Mouse (Mus musculus): Measurements from ENCODE around the gene St8sia4. TPM values are rescaled to one million over a fixed set of nuclear protein-coding genes. Genes with fewer than 3 reads are reported as not detected.

The St8sia4 gene
- polyA plus RNA-seq, 1 experiment: not detected

DNA sequence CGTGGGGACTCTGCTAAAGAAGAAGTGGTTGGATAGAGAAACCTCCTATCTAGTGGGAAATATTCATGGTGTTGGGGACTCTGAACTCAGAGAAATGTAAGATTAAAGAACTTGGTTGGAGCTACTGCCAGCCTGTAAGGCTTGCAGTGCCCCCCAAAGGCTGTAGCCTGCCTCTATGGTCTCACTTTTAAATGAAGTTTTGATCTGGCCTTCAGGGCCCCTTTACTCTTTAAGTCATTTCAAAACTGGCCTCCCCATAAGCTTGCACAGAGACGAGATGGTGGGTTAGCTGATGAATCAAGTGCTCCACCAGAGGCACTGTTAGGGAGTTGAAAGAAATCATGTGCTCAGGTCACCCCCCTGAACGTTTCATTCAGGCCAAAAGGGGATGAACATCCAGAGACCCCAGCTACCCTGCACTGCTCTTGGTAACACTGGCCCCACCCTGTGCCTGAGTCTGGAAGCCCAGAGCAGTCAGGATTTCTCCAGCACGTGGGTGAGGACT, 3.0 kb downstream of the St8sia4 start:
- Histone ChIP-seq H3K4me3 (ENCODE audit: insufficient read depth, low read depth, low read length) (peak overlapping the region; percentile 55), H3K4me1 (ENCODE audit: control insufficient read depth, insufficient read depth, low read length) (peaks cover 5% of the 10 kb centered on the region), H3K27ac (ENCODE audit: insufficient read depth, low read depth, low read length) (no peak overlapping the region)
- TF ChIP-seq CTCF (IDR thresholded peaks at IDR 0.05; ENCODE audit: insufficient read depth, low read depth, low read length) (no peak), POLR2A (IDR thresholded peaks at IDR 0.05; ENCODE audit: insufficient read depth, low read depth, low read length) (no peak)
- WGBS: 25% methylated on average over 4 of the region's 4 CpGs

DNA sequence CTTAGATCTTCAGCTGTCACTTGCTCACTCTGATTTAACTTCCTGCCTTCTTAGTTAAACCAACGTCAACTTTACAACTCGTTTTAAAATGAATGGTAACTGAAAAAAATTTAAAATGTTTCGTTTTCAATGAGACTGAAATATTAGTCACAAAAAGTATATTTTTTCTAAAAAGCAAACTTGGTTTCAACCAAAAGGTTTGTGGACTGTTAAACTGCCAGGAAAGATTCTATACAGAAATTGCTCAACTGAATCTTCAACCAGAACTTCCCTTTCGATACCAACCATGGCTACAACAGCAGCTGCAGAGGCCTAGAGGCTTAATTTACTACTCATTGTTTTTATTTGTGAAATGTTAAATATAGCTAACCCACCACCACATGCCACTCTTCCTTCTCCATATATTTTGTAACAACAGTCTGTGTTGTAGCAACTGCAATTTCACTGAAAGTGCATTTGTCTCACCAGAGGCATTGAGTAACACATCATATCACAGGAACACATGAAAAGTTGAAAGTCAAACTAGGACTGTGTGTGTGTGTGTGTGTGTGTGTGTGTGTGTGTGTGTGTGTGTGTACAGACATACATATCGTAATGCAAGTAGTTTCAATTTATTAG, 10.2 kb downstream of the St8sia4 start:
- Histone ChIP-seq H3K4me3 (ENCODE audit: insufficient read depth, low read depth, low read length) (no peak overlapping the region), H3K27ac (ENCODE audit: insufficient read depth, low read depth, low read length) (no peak overlapping the region), H3K4me1 (ENCODE audit: control insufficient read depth, insufficient read depth, low read length) (no peaks in the 10 kb centered on the region)
- TF ChIP-seq CTCF (IDR thresholded peaks at IDR 0.05; ENCODE audit: insufficient read depth, low read depth, low read length) (no peak), POLR2A (IDR thresholded peaks at IDR 0.05; ENCODE audit: insufficient read depth, low read depth, low read length) (no peak)
- 75% methylated on average over 5 of the region's 5 CpGs for WGBS

DNA sequence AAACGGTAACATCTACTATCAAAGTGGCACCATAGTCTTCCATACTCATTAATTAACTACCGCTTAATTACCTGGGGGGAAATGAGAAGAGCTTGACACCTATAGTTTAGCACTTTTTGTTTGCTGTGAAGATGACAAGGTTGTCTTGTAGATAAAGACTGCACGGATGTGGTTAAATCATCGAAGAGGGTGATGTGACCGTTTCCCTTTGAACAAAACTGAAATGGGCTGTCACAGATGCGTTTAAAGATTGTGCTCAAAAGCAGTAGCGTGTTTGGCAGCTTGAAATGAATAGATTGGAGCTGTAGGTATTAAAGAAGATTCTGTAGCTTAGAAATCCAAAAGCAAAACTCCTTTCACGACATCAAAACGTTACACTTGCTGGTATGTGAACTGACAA, 11.8 kb downstream of the St8sia4 start:
- TF ChIP-seq CTCF (IDR thresholded peaks at IDR 0.05; ENCODE audit: insufficient read depth, low read depth, low read length): no peak
- TF ChIP-seq POLR2A (IDR thresholded peaks at IDR 0.05; ENCODE audit: insufficient read depth, low read depth, low read length): no peak
- Histone ChIP-seq H3K4me1 (ENCODE audit: control insufficient read depth, insufficient read depth, low read length) (no peaks in the 10 kb centered on the region), H3K27ac (ENCODE audit: insufficient read depth, low read depth, low read length) (no peak overlapping the region), H3K4me3 (ENCODE audit: insufficient read depth, low read depth, low read length) (no peak overlapping the region)
- WGBS: 79% methylated on average over 9 of the region's 9 CpGs

DNA sequence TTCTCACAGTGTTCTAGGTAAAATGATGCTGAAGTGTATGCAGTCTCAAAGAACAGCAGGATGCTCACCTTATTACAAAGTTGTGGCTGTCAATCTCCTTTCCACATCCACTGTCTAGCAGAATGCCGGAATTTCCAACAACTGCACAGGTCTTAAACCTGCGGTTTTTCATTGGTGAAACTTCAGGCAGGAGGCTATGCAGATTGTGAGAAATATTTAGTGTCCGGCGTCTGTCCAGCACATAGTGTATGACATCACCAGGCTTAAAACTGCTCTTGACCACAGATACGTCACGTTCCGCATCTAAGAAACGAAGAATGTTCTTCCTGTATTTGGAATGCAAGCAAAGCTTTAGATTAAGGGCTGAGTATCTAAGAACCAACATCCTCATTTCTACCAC, 13.9 kb downstream of the St8sia4 start:
- Histone ChIP-seq H3K4me3 (ENCODE audit: insufficient read depth, low read depth, low read length) (no peak overlapping the region), H3K27ac (ENCODE audit: insufficient read depth, low read depth, low read length) (no peak overlapping the region), H3K4me1 (ENCODE audit: control insufficient read depth, insufficient read depth, low read length) (no peaks in the 10 kb centered on the region)
- WGBS: 94% methylated on average over 8 of the region's 8 CpGs
- TF ChIP-seq POLR2A (IDR thresholded peaks at IDR 0.05; ENCODE audit: insufficient read depth, low read depth, low read length) (no peak), CTCF (IDR thresholded peaks at IDR 0.05; ENCODE audit: insufficient read depth, low read depth, low read length) (no peak)

DNA sequence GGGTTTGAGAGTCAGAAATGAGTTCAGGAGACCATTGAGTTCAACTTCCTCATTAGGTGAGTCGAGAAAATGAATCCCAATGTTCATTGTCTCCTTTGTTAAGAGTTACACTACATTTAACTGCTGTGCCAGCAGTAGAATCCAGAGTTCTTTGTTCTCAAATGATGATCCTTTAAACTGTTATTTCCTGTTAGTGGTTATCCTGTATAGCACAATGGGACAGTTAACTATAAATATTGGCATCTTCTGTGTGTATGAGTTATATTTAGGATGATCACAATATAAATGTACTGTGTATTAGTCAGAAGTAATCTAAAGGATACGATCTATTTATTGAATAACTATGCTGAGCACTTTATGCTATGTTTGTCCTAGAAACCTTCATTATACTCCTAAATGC, 23.1 kb downstream of the St8sia4 start:
- TF ChIP-seq POLR2A (IDR thresholded peaks at IDR 0.05; ENCODE audit: insufficient read depth, low read depth, low read length) (no peak), CTCF (IDR thresholded peaks at IDR 0.05; ENCODE audit: insufficient read depth, low read depth, low read length) (no peak)
- Histone ChIP-seq H3K4me3 (ENCODE audit: insufficient read depth, low read depth, low read length) (no peak overlapping the region), H3K27ac (ENCODE audit: insufficient read depth, low read depth, low read length) (no peak overlapping the region), H3K4me1 (ENCODE audit: control insufficient read depth, insufficient read depth, low read length) (no peaks in the 10 kb centered on the region)
- 51% methylated on average over 2 of the region's 2 CpGs for WGBS

DNA sequence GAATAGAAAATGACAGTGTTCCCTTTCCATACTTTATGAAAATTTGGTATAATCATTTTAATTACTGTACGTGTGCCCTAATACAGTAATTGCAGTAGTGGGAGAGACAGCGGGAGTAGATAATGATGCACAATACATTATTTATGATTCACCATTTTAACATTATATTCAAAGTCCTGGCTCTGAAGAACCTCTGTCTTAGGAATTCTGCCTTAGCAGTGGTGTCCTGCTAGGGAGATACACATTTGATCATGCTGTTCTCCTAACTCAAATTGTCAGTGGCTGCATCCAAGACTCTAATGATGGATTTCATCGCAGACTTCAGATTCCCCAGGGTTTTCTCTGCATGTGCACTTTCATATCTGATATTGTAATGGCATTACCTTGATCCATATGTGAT, 28.4 kb downstream of the St8sia4 start:
- 71% methylated on average over 3 of the region's 3 CpGs for WGBS
- Histone ChIP-seq H3K4me1 (ENCODE audit: control insufficient read depth, insufficient read depth, low read length) (no peaks in the 10 kb centered on the region), H3K4me3 (ENCODE audit: insufficient read depth, low read depth, low read length) (no peak overlapping the region), H3K27ac (ENCODE audit: insufficient read depth, low read depth, low read length) (no peak overlapping the region)
- TF ChIP-seq CTCF (IDR thresholded peaks at IDR 0.05; ENCODE audit: insufficient read depth, low read depth, low read length) (no peak), POLR2A (IDR thresholded peaks at IDR 0.05; ENCODE audit: insufficient read depth, low read depth, low read length) (no peak)

DNA sequence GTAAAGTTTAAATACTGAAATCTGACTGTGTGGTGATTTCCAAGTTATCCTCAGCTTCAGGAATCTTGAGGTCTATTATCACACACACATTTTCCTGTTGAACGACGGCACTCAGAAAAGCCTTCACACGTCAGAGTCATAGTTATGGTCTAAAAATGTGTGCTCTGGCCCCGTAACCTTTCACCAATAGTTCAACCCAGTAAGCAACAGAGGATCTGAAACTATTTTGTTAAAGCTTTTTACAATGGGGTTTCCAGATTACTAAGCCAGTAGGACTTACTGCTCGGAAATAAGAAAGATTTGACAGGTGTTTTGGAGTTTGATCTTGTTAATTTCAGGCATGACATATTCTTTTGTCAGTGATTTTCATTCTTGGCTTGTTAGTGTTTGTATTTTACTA, 43.0 kb downstream of the St8sia4 start:
- Histone ChIP-seq H3K4me3 (ENCODE audit: insufficient read depth, low read depth, low read length) (no peak overlapping the region), H3K27ac (ENCODE audit: insufficient read depth, low read depth, low read length) (no peak overlapping the region), H3K4me1 (ENCODE audit: control insufficient read depth, insufficient read depth, low read length) (no peaks in the 10 kb centered on the region)
- WGBS: 75% methylated on average over 5 of the region's 5 CpGs
- TF ChIP-seq CTCF (IDR thresholded peaks at IDR 0.05; ENCODE audit: insufficient read depth, low read depth, low read length): no peak
- no peak for TF ChIP-seq POLR2A (IDR thresholded peaks at IDR 0.05; ENCODE audit: insufficient read depth, low read depth, low read length)

DNA sequence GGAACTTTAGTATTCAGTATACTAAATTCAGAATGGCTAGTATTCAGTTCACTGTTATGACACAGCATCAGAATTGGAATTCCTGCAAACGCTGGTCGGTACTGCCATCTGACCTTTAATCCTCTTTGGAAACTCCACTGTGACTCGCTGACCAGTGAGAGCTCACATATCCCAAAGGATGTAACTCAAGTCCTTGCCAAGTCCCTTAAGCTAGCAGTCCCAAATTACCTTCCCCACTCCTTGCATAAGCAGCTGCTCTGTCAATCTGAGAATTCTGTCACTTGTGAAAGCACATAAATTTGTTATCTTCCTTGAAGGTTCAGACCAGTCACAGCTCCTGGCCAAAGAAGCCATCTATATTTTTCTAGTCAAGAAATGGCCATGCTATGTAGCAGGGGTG, 48.7 kb downstream of the St8sia4 start:
- Histone ChIP-seq H3K27ac (ENCODE audit: insufficient read depth, low read depth, low read length) (no peak overlapping the region), H3K4me1 (ENCODE audit: control insufficient read depth, insufficient read depth, low read length) (no peaks in the 10 kb centered on the region), H3K4me3 (ENCODE audit: insufficient read depth, low read depth, low read length) (no peak overlapping the region)
- 69% methylated on average over 3 of the region's 3 CpGs for WGBS
- TF ChIP-seq CTCF (IDR thresholded peaks at IDR 0.05; ENCODE audit: insufficient read depth, low read depth, low read length): no peak
- TF ChIP-seq POLR2A (IDR thresholded peaks at IDR 0.05; ENCODE audit: insufficient read depth, low read depth, low read length): no peak

- WGBS: 64% methylated on average over 3 of the region's 3 CpGs
- H3K27ac ChIP-seq (ENCODE audit: insufficient read depth, low read depth, low read length): no peak overlapping the region
- H3K4me1 ChIP-seq (ENCODE audit: control insufficient read depth, insufficient read depth, low read length): no peaks in the 10 kb centered on the region
- no peak overlapping the region for H3K4me3 ChIP-seq (ENCODE audit: insufficient read depth, low read depth, low read length)
- TF ChIP-seq POLR2A (IDR thresholded peaks at IDR 0.05; ENCODE audit: insufficient read depth, low read depth, low read length) (no peak), CTCF (IDR thresholded peaks at IDR 0.05; ENCODE audit: insufficient read depth, low read depth, low read length) (no peak)
Measured at GRCm38 (mm10) chr1:95618125-95618524, 49.2 kb downstream of the St8sia4 start.
